Mouse (Mus musculus) NIH3T3 (cell line): ENCODE results near the gene Tmem184b.

Experiments
- DNase-seq: peaks from one replicate; pipeline ENCODE4 v3.0.0-alpha.2; 2012; ENCODE audit warnings: low read depth

Gene Tmem184b

DNA sequence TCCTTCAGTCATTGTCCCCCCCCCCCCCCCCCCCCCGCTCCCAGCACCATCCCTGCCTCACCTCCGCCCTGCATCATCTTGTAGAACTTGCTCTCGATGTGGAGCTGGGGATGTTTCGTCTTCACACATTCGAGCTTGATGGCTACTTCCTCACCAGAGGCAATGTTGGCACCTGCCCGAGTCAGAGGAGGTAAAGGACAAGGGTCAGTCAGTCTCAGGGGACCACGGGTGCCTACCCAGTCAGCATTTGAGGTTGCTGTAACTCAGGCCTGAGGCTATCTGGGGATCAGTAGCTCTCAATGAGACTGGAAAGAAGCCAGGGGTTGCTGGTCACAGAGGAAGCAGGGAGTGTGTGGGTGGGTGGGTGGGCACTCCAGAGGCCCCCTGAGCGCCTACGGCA, 26.6 kb upstream of the Tmem184b start:
- DNase-seq, result no peak

DNA sequence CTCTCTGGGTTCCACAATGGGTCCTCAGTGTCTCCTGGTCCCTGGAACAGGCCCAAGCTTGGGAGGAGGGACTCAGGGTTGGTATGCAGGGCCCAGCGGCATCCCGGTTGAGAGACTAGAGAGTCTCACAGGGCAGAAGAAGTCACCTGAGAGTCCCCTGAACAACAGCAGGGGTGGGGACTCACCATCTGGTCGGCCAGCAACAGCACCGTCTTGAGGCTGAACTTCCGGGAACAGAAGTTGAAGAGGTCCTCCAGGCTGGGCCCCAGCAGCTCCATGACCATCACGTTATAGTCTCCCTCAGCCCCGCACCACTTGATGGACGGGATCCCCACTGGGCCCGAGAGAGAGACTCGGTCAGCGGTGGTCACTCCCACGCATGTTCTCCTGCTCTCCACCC, 26.2 kb upstream of the Tmem184b start:
- no peak for DNase-seq

DNA sequence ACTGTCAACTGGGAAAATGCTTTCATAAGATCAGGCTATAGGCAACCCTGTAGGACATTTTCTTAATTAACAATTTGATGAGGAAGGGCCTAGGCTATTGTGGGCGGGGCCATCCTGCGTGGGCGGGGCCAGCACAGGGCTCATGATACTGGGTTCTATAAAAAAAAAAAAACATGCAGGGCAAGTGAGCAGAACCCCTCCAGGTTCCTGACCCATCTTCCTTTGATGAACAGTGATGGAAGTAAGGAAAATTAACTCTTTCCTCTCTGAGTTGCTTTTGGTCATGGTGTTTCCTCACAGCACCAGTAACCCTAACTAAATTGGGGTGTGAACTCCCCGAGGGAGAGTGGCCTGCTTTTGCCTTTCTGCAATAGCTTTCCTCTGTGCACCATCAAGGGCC, 25.2 kb upstream of the Tmem184b start:
- DNase-seq, result no peak

DNA sequence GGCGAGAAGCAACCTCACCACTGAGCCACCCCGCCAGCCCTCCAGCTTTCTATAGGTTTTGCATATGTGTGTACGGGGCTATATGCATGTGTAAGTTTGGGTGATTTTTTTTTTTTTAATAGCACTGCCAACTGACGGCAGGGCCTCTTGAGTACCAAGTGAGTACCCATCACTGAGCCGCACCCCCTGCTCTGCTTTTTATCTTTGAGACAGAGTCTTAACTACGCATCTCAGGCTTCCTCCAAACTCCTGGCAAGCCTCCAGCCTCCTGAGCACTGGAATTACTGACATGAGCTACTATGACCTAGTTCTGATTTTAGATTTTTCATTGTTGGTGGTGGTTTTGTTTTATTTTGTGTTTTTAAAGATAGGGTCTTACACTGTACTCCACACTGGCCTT, 24.1 kb upstream of the Tmem184b start:
- no peak for DNase-seq

DNA sequence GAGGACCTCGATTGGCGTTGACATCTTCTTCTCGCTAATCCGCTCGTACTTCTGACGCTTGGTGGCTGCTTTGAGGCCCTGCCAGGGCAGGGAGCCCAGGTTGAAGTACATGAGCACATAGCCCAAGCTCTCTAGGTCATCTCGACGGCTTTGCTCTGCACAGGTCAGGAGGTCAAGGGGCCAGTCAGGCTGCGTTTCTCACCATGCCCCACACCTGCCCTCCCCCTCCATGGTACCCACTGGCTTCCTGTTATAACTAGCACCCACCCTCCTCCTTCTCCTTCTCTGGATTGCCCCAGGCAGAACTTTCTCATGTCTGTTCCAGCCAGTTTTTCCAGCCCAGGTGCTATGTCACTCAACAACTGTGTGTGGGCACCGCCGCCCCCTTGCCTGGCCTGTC, 22.1 kb upstream of the Tmem184b start:
- DNase-seq, result no peak

DNA sequence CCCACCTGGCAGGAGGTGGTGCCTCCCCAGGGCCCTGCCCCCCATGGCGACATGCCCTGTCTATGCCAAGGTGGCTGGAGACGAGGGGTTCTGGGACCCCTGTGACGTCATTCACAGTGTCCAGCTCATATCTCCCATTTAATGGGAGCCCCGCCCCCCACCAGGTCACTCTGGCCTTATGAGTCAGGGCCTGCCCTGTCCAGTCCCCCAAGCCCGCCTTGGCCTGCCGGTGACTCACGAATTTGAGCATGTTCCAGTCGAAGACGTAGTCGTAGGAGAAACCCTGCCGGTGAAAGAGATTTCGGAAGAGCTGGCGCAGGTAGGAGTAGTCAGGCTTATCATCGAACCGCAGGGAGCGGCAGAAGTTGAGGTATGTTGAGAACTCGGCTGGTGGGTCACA, 21.2 kb upstream of the Tmem184b start:
- peak; percentile 60 for DNase-seq

DNA sequence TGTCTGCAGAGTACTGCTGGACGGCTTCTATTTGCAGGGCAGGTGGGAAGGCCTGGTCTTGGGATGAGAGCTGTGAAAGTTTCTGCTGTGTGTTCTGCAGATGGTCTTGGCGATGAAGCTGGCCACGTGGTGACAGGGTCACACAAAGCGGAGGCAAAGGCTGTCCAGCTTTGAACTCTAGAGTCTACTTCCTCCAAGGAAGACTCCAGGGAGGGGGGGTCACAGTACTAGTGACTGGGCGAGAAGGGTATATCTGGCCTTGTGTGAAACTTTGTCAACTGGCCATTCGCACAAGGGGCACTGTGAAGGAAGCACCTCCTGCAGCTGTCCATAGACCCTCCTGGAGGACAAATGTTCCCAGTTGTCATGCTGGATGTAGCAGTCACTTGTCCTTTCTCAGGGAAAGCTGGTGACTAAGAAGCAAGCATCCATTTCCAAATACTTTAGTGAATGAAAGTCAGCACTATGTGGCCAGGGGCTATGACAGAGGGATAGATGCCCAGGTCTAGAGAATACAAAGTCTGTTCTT, 19.4 kb upstream of the Tmem184b start:
- no peak for DNase-seq

DNA sequence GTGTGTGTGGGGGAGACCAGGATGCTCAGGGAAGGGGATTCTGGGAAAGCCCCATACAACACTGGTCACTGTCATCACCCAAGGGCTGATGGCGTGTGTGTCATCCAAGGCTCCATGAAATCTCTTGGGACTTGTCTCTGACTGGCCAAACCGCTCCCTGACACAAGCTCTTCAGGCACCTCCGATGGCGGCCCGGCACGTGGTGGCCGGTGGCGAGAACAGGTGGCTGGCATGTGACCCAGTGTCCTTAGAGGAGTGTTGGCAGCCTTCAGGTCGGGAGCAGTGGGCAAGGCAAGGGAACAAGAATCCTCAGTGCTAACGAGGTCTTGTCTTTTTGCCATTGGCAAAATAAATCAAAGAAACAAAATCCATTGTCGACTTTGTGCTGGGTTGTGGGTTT, 15.3 kb upstream of the Tmem184b start:
- DNase-seq, result no peak

DNA sequence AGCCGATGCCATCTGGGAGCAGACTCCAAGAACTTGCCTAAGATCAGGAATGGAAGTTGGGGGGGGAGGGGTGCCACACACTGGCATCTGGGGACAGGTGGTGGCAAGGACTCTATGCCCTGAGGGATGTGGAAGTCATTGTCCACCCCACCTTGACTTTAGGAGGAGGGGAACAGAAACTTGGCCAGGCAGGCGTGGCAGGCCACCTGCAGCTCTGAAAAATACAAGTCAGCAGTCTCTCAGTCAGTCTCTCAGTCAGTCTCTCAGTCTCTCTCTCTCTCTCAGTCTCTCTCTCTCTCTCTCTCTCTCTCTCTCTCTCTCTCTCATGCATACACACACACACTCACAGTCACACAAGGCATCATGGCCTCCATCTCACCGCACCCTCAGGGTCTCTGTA, 14.9 kb upstream of the Tmem184b start:
- DNase-seq, result no peak

DNA sequence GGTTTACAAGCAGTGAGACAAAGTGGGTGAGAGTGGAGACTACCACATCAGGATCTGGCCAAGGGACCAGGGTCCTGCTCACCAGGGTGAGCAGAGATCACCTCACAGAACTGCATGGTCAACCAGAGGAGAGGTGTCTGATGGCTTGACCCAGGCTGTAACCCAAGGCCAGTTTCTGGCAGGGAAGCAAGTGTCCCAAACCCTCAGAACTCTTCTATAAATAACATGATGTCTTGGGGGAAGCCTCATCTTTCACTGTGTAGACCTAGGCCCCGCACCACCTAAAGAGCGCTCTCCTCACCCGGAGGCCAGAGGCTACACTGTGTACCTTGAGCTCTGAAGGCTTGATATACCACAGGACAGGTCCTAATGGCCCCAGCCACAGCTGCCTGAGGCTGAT, 14.0 kb upstream of the Tmem184b start:
- no peak for DNase-seq

DNA sequence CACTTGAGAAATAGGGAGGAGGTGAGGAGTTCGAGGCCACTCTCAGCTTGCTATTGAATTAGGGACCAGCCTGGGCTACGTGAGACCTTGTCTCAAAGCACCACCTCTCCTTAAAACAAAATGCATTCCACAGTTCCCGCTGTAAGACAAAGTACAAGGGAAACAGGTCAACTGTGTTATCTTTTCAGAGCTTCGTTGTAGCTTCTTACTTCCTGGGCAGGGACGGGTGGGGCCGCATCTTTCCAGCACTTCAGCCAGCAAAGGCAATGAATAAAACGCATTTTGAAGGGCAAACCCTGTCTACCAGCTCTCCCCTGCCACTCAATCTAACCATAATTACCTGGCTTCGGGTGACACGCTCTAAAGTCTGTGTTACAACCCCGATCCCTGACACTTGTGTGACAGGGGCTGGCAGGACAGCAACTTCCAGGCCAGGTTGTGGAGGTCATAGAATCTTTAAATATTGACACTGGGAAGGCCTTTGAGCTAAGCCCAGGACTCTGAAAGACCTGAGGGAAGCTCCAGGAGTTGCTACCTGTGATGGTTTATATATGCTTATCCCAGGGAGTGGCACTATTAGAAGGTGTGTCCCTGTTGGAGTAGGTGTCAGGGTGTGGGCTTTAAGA, 13.2 kb upstream of the Tmem184b start:
- DNase-seq, result no peak

DNA sequence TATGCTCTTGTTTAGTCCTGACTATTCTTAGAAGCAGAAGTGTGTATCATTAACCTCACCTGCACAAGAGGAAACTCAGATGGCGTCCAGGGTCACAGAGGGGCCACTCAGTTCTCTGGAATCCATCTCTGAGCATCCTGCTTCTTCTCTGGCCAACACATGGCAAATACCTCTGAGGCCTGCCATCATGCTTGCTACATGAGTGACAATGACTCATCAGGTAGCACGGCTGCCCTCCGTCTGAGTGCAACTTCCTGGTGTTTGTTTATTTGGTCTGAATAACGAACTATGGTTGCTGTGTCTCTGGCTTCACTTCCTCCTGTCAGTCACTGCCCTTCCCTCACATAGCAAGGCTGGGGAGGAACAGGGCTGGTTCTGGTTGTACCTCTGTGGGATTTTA, 11.1 kb upstream of the Tmem184b start:
- peak; percentile 46 for DNase-seq

DNA sequence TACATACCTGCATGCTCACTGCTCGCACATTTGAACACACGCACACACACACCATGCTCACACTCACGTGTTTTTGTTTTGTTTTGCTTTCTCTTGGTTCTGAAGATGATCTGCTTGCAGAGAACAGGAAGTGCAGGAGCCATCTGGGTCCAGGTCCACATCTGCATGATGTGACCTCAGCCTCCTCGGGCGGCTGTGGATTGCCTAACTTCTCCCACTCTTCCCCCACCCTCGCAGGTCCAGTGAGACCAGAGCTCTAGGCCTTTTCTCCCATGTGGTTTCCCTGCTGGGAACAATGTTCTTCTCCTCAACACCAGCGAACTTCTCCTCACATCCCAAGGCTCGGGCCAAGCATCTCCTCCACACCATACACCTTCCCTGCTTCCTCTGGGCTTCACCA, 10.4 kb upstream of the Tmem184b start:
- no peak for DNase-seq

DNA sequence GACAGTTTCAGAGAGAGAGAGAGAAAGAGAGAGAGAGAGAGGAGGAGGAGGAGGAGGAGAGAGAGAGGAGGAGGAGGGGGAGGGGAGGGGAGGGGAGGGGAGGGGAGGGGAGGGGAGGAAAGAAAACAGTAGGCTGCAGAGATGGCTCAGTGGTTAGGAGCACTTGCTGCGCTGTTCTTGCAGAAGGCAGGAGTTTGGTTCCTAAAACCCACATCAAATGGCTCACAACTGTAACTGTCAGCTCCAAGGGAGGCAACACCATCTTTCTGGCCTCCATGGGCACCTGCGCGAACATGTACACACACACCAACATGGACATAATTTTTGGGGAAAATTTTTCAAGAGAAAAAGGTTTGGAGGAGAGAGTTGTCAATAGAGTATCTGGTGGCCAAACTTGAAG, 9.8 kb upstream of the Tmem184b start:
- no peak for DNase-seq

DNA sequence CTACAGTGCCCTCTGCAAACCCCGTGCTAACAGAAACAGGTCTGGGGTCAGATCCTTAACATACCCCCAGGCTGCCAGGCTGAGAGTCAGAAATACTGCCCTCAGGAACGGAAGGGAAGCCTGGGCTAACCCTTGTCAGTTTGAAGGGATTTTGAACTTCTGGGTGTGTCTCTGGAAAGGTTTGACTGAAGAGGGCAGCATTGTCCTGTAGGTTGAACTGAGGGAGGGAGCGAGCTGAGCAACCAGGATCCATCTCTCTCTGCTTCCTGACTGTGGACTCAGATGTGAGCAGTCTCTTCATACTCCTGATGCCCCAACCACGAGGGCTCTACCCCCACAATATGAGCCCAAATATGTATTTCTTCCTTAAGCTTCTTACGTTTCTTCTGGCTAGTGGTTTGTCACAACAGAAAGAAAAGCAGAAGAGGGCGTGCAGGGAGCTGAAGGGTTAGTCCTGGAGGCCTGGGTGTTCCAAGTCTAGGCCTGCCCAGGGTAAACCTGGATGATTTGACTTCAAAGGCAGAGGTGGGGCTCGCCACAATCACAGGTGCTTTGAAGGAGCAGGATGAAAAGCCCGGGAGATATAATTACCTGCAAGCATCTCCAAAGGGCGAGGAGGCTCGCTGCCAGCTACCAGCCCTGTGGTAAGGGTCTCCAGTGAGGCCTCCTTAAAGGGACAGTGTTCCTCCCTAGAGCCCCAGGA, 8.1 kb upstream of the Tmem184b start:
- no peak for DNase-seq

DNA sequence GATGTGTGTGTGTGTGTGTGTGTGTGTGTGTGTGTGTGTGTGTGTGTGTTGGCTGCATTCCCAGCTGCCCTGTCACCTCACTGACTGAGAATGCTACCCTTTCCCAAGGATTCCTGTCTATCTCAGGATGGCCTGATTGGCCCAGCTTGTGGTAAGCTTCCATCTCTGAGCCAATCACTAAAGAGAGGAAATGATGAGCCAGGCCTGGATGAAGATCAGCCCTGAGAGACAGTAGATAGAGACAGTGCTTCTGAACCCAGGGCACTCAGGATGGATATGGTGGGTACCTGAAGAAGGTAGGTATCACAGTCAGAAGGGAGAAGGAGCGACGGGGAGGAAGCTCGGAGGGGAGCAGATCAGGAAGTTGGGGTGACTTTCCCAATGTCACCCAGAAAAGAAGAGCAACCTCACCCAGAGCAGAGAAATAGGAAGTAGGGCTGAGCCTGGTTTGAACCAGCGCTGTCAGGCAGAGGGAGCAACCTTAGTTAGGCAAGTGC, 5.8 kb upstream of the Tmem184b start:
- DNase-seq, result peak; percentile 41

DNA sequence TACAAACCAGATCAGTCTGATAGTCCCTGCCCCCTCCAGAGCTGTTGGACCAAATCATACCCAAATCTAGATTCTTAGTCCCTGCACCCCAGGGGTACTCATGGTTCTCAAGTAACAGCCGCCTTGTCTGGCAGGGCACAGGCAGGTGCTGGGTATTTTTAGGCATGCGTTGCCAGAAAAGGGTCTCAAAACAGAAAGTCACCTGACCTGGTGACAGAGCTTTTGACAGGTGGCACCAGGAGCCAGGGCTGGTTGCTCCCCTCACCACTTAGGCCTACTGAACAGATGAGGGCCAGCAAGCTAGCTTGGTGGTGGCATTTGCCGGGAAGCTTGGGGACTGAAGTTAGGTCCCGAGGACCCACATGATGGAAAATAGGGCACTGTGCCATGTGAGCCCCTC, 3.2 kb upstream of the Tmem184b start:
- DNase-seq, result no peak

DNA sequence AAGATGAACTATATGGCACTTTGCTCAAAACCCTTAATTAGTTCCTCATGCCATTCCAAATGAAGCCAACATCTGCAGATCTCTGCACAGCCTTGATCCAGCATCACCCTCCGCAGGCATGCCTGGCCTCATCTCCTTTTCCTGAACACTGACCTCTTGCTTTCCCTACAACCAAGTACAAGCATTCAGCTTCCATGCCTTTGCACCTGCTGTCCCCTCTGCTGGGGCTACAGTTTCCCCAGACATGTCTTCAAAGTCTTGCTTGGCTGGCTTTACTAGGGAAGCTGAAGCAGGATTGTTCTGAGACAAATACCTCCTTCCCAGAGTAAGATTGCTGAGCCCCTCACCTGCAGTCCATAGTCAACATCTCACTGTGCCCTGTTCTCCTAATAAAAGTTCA, 908 bp upstream of the Tmem184b start:
- no peak for DNase-seq

DNA sequence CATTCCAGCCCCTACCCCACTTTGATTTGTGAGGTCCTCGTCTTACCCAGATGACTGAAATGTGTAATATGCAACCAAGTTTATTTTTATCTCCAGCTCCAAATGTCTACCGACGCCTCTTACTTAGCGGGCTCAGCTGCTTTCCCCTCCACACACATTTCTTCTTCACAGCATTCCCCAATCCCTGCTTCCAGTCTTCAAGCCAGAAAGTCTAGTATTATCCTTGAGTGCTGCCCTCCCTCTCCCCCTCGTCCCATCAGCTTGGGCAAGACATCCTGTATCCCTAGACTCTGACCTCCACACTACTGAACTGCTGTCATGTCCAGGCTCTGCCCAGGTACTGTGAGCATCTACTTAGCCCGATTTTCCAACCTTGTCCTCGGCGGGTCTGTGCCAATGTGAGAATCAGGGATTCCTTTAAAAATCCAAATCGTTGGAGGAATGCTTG, 418 bp upstream of the Tmem184b start:
- peak; percentile 37 for DNase-seq

DNA sequence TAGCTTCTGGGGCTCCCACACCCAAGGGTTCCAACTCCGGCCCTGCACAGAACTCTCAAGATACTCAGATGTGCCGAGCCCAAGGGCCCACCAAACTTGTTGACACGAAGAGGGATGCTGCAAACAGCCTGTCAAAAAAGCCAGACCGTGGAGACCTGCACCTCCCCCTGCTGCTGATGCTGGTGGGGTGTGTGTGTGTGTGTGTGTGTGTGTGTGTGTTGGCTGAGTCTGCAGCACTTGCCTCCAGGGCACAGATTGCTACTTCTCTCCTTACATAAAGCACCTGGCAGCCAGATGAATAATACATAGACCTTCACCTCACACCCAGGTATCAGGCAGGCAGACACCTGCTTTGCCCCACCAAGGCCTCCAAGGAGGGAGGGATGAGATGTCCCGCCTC, 1.2 kb downstream of the Tmem184b start:
- DNase-seq, result peak; percentile 63

DNA sequence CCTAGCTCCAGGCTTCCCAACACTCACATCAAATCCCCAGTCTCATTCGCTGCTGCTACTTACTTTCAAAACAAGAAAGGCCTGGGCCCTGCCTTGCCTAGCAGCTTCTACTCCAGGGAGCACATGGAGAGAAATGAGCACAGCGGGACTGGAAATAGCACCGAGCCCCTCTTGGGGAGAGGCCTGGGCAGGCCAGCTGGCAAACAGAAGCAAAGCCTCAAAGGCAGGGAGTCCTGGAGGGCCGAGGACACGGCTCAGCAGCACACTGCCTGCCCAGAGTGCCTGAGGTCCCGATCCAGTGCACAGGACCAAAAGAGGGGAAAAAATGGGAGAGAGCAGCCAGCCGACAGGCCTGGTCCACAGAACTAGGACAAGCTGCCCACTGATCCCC, 2.4 kb downstream of the Tmem184b start:
- no peak for DNase-seq

DNA sequence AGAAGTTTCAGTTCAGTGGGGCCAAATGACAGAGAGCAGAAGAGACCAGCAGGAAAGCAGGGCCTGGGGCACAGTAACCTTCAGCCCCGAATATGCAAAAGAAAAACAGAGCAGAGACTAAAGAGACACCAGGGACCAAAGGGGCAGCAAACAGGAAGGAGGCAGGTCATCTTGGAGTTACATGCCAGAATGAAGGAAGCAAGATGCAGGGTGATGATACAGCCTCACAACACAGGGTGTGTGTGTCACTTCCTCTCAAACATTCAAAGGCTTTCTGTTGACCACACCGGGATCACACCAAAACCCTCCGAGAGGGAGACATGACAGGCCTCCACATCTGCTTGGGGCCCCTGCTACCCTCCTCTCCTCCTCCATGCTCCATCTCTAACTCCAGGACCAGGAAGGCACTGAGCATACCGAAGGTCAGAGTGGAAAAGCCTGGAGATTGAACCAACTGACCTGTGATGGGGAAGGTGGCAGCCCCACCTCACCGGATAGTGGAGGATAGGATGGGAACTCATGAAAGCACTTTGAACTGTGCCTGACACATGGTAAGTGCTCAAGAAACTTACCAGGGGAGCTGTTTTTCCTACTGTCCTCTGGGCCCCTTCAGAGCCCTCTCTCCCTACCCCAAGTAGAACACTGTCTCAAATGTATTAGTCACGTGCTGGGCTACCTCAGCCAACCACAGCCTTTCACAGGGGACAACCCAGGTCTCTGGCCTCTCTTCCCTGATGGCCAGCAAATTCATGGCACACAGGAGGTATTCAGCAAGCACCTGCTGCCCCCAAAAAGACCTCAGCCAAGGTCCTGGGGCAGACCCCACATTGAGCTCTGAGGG, 3.0 kb downstream of the Tmem184b start:
- DNase-seq, result no peak
